ENCODE assay signal across 8 mouse cellular contexts in the genomic region with DNA sequence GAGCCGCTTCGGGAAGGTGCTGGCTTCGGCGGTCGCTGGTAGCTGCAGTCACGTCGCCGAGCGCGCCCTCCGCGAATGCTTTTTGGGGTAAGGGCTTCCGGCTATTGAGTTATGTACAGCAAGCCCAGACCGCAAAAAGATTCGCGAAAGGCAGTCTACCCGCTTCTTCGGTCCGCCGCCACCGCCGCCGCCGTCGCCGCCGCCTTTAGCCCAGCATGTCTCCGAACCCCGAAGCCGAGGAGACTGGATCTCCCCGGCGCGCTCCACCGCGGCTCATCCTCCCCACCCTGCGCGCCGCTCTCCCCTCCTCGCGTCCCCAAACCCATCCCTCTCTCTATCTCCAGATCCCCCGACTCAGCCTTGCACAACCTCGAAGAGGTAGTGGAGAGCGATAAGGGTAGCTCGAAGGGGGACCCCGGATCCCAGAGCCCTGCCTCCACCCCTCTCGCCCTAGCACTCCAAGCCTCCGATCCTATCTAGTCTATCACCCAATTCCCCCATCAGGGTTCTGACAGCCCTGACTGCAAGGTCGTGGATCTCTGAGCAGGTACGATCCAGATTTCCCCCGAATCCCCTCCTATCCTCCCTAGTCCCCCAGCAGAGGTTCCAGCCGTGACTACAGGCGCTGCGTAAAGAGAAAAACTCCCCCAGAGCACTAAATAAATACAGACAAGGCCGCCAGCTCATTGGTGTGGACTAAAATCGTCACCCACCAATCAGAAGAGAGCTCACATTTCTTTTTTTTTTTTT.
DNase-seq lines count a peak whose midpoint lies in the region; ATAC-seq lines count a peak whose summit lies in the region.

No protein-coding gene starts in this region.

- peaks cover 40% of the 10 kb centered on the region for H3K4me1 ChIP-seq in heart, embryonic 10.5 days
- H3K4me1 ChIP-seq in embryonic facial prominence, embryonic 12.5 days = peaks cover 11% of the 10 kb centered on the region
- no peaks in the 10 kb centered on the region for H3K4me1 ChIP-seq in intestine, embryonic 16.5 days (ENCODE audit: control insufficient read depth, insufficient read depth, low read length)
- peaks cover 72% of the 10 kb centered on the region for H3K4me1 ChIP-seq in midbrain, embryonic 13.5 days (replicated peaks)

- peak overlapping the region; percentile 59 for H3K4me2 ChIP-seq in embryonic facial prominence, embryonic 12.5 days (replicated peaks)
- peak overlapping the region; percentile 48 for H3K4me2 ChIP-seq in intestine, embryonic 16.5 days (ENCODE audit: low read depth, low read length)
- H3K4me2 ChIP-seq in midbrain, embryonic 13.5 days (replicated peaks) = peak overlapping the region; percentile 87

- intact Hi-C loops in heart, postnatal 36 days (cut with DNase I) = no loop called here

- peak overlapping the region; percentile 59 for H3K4me3 ChIP-seq in heart, embryonic 10.5 days
- H3K4me3 ChIP-seq in embryonic facial prominence, embryonic 12.5 days = peak overlapping the region; percentile 34
- H3K4me3 ChIP-seq in intestine, embryonic 16.5 days (ENCODE audit: low read length) = peak overlapping the region; percentile 26
- peak overlapping the region; percentile 47 for H3K4me3 ChIP-seq in midbrain, embryonic 13.5 days (replicated peaks)

- peaks cover 98% of the 10 kb centered on the region for H3K27me3 ChIP-seq in heart, embryonic 10.5 days (ENCODE audit: insufficient read depth, poor library complexity, severe bottlenecking)
- peaks cover 90% of the 10 kb centered on the region for H3K27me3 ChIP-seq in embryonic facial prominence, embryonic 12.5 days
- H3K27me3 ChIP-seq in intestine, embryonic 16.5 days (replicated peaks; ENCODE audit: control insufficient read depth, insufficient read depth, low read length) = peaks cover 77% of the 10 kb centered on the region
- H3K27me3 ChIP-seq in midbrain, embryonic 13.5 days = peaks cover 83% of the 10 kb centered on the region

- H3K36me3 ChIP-seq in heart, embryonic 10.5 days = no peaks in the 10 kb centered on the region
- no peaks in the 10 kb centered on the region for H3K36me3 ChIP-seq in embryonic facial prominence, embryonic 12.5 days
- H3K36me3 ChIP-seq in intestine, embryonic 16.5 days (ENCODE audit: control insufficient read depth, insufficient read depth, low read length) = no peaks in the 10 kb centered on the region
- no peaks in the 10 kb centered on the region for H3K36me3 ChIP-seq in midbrain, embryonic 13.5 days

- H3K9ac ChIP-seq in embryonic facial prominence, embryonic 12.5 days = no peak overlapping the region
- H3K9ac ChIP-seq in intestine, embryonic 16.5 days (ENCODE audit: low read depth, low read length) = no peak overlapping the region
- peak overlapping the region; percentile 55 for H3K9ac ChIP-seq in midbrain, embryonic 13.5 days (replicated peaks)

- peak; percentile 75 for DNase-seq in heart, embryonic 10.5 days (ENCODE audit: low spot score)
- DNase-seq in heart, postnatal 36 days = no peak
- peak; percentile 38 for DNase-seq in ZHBTc4 (ENCODE audit: low read depth, low spot score)
- DNase-seq in urinary bladder, postnatal 36 days (ENCODE audit: low spot score in 2 of 2) = no peak
- no peak for DNase-seq in gastrocnemius, postnatal 10 days

- WGBS in heart, embryonic 10.5 days = 2% methylated on average over 54 of the region's 55 CpGs
- WGBS in embryonic facial prominence, embryonic 12.5 days = under 1% methylated on average over 55 of the region's 55 CpGs
- WGBS in intestine, embryonic 16.5 days = under 1% methylated on average over 52 of the region's 55 CpGs
- WGBS in midbrain, embryonic 13.5 days = under 1% methylated on average over 55 of the region's 55 CpGs

- no peaks in the 10 kb centered on the region for H3K9me3 ChIP-seq in heart, embryonic 10.5 days
- no peaks in the 10 kb centered on the region for H3K9me3 ChIP-seq in embryonic facial prominence, embryonic 12.5 days
- H3K9me3 ChIP-seq in intestine, embryonic 16.5 days (ENCODE audit: control insufficient read depth, low read length) = no peaks in the 10 kb centered on the region
- H3K9me3 ChIP-seq in midbrain, embryonic 13.5 days = no peaks in the 10 kb centered on the region

- no peak for ATAC-seq in embryonic facial prominence, embryonic 12.5 days (ENCODE audit: insufficient number of reproducible peaks, insufficient read depth, low FRiP score, low TSS enrichment)
- no peak for ATAC-seq in intestine, embryonic 16.5 days
- ATAC-seq in midbrain, embryonic 13.5 days = 0 out of 2 replicates have a peak, but pooled peaks have one; percentile 14

- H3K27ac ChIP-seq in heart, embryonic 10.5 days = no peak overlapping the region
- no peak overlapping the region for H3K27ac ChIP-seq in embryonic facial prominence, embryonic 12.5 days
- H3K27ac ChIP-seq in intestine, embryonic 16.5 days (ENCODE audit: low read length) = no peak overlapping the region
- no peak overlapping the region for H3K27ac ChIP-seq in midbrain, embryonic 13.5 days

Comparison
In these comparisons a context has a peak if more than half of its experiments do, and no peak if none do; other contexts are left out.
1. DNase-seq: peak in heart, embryonic 10.5 days (single experiment) and ZHBTc4 (single experiment); none in heart, postnatal 36 days (0 of 2), urinary bladder, postnatal 36 days (0 of 2) and gastrocnemius, postnatal 10 days (single experiment).
2. Peak in every context shown above with its lines, with median percentiles within 50 percentile points of each other: H3K4me3 ChIP-seq and H3K4me2 ChIP-seq.